Mouse (Mus musculus) ES-Bruce4 (cell line): ENCODE results near the gene Dhdds.

Source experiments
- CTCF ChIP-seq: IDR thresholded peaks from one replicate; pipeline ENCODE4 v1.8.1; 2011; ENCODE audit warnings: low read depth, low read length
- EP300 ChIP-seq: IDR thresholded peaks from 2 replicates; pipeline ENCODE4 v1.6.1; 2011; ENCODE audit warnings: low read depth, low read length; ENCODE audit not compliant: insufficient read depth
- POLR2A ChIP-seq: IDR thresholded peaks from one replicate; pipeline ENCODE4 v1.8.1; 2011; ENCODE audit warnings: low read length; ENCODE audit not compliant: insufficient read depth

GRCm38 (mm10) chr4:133942679-133943078, 58.0 kb downstream of the Dhdds start:
- TF ChIP-seq CTCF (no peak), POLR2A (no peak), EP300 (no peak)
